Mouse (Mus musculus): Measurements from ENCODE around the gene Enoph1. TPM values are rescaled to one million over a fixed set of nuclear protein-coding genes. Genes with fewer than 3 reads are reported as not detected.

The Enoph1 gene
- total RNA-seq, 2 experiments from 2014 or later: 37.1 to 41.8 TPM

GRCm38 (mm10) chr5:100038714-100039601 lies 827 bp upstream of the Enoph1 start:
- peak; percentile 58 for ATAC-seq (replicated peaks; ENCODE audit: poor library complexity, severe bottlenecking)

- peak; percentile 23 for ATAC-seq (replicated peaks; ENCODE audit: poor library complexity, severe bottlenecking)
These were observed 548 bp downstream of the Enoph1 start for GRCm38 (mm10) chr5:100040281-100040784.

- ATAC-seq (replicated peaks; ENCODE audit: poor library complexity, severe bottlenecking): no peak
These were observed 1.5 kb downstream of the Enoph1 start for GRCm38 (mm10) chr5:100041272-100041671.

GRCm38 (mm10) chr5:100042467-100042866 lies 2.7 kb downstream of the Enoph1 start:
- no peak for ATAC-seq (replicated peaks; ENCODE audit: poor library complexity, severe bottlenecking)

GRCm38 (mm10) chr5:100043361-100043760 lies 3.6 kb downstream of the Enoph1 start:
- no peak for ATAC-seq (replicated peaks; ENCODE audit: poor library complexity, severe bottlenecking)

GRCm38 (mm10) chr5:100044030-100044429 lies 4.2 kb downstream of the Enoph1 start:
- no peak for ATAC-seq (replicated peaks; ENCODE audit: poor library complexity, severe bottlenecking)

GRCm38 (mm10) chr5:100044621-100045020 lies 4.8 kb downstream of the Enoph1 start:
- ATAC-seq (replicated peaks; ENCODE audit: poor library complexity, severe bottlenecking): no peak

- no peak for ATAC-seq (replicated peaks; ENCODE audit: poor library complexity, severe bottlenecking)
These were observed 6.3 kb downstream of the Enoph1 start for GRCm38 (mm10) chr5:100046096-100046495.

GRCm38 (mm10) chr5:100047143-100047640 lies 7.4 kb downstream of the Enoph1 start:
- no peak for ATAC-seq (replicated peaks; ENCODE audit: poor library complexity, severe bottlenecking)

GRCm38 (mm10) chr5:100047871-100048270 lies 8.1 kb downstream of the Enoph1 start:
- ATAC-seq (replicated peaks; ENCODE audit: poor library complexity, severe bottlenecking): no peak

GRCm38 (mm10) chr5:100049904-100050303 lies 10.1 kb downstream of the Enoph1 start:
- no peak for ATAC-seq (replicated peaks; ENCODE audit: poor library complexity, severe bottlenecking)

GRCm38 (mm10) chr5:100052728-100053127 lies 12.9 kb downstream of the Enoph1 start:
- no peak for ATAC-seq (replicated peaks; ENCODE audit: poor library complexity, severe bottlenecking)

GRCm38 (mm10) chr5:100054807-100055547 lies 15.2 kb downstream of the Enoph1 start:
- no peak for ATAC-seq (replicated peaks; ENCODE audit: poor library complexity, severe bottlenecking)

- ATAC-seq (replicated peaks; ENCODE audit: poor library complexity, severe bottlenecking): no peak
These were observed 16.1 kb downstream of the Enoph1 start for GRCm38 (mm10) chr5:100055866-100056369.

- no peak for ATAC-seq (replicated peaks; ENCODE audit: poor library complexity, severe bottlenecking)
These were observed 17.9 kb downstream of the Enoph1 start for GRCm38 (mm10) chr5:100057461-100058209.

- no peak for ATAC-seq (replicated peaks; ENCODE audit: poor library complexity, severe bottlenecking)
These were observed 18.9 kb downstream of the Enoph1 start for GRCm38 (mm10) chr5:100058729-100059128.

- ATAC-seq (replicated peaks; ENCODE audit: poor library complexity, severe bottlenecking): no peak
These were observed 19.5 kb downstream of the Enoph1 start for GRCm38 (mm10) chr5:100059326-100059725.

GRCm38 (mm10) chr5:100060876-100061275 lies 21.1 kb downstream of the Enoph1 start:
- ATAC-seq (replicated peaks; ENCODE audit: poor library complexity, severe bottlenecking): no peak

- ATAC-seq (replicated peaks; ENCODE audit: poor library complexity, severe bottlenecking): no peak
These were observed 27.8 kb downstream of the Enoph1 start for GRCm38 (mm10) chr5:100067579-100067978.

GRCm38 (mm10) chr5:100069526-100069925 lies 29.7 kb downstream of the Enoph1 start:
- no peak for ATAC-seq (replicated peaks; ENCODE audit: poor library complexity, severe bottlenecking)

Measured in granulocyte monocyte progenitor cell, adult 5-6 weeks (primary cell).